25 mouse cellular contexts compared by ENCODE assay signal in the genomic region with DNA sequence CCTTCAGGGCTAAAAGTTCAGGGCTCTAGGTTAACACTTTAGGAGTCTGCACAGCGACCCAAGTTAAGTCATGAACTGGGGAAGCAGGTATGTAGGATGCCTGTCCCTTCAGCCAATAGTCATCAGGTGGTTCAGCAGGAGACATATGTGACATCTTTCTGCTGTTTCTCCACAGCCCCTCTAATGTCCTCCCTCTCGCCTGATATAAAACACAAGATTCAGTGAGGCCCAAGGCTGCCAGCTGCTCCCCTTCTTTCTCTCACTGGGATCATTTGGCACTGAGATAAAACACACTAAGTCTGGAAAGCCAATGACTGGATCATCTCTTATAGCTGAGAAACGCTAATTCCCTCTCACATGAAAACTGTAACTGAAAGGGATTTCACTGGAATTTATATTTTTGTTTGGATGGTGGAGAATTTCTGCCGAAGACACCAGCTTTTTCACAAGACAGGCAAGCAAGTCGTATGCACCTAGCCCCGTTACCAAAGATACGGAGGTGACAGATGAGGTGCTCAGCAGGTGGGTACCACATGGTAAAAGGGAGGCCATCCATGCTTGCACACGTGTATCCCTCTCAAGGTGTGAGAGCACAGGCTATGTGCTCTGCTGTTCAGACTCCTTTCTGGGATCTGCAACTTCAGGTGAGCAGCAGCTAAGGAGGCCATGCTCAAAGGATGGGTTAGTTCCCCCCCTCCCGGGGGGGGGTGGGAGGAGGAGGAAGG. TPM values are rescaled to one million over a fixed set of nuclear protein-coding genes. Genes with fewer than 3 reads are reported as not detected.
DNase-seq lines count a peak whose midpoint lies in the region; ATAC-seq and TF ChIP-seq lines count a peak whose summit lies in the region.
"Had no signal": no experiment of that assay in that cellular context is flagged by ENCODE, and none has a peak within 500 bp of the region (broad histone marks: within the 10 kb centered on the region; RNA-seq: fewer than 3 reads in every experiment).

No protein-coding gene starts in this region.

- no peaks in the 10 kb centered on the region for H3K27me3 ChIP-seq in midbrain, embryonic 11.5 days (ENCODE audit: control insufficient read depth, insufficient read depth, low read length)
- no peaks in the 10 kb centered on the region for H3K27me3 ChIP-seq in midbrain, embryonic 14.5 days (ENCODE audit: control insufficient read depth, insufficient read depth, low read length)
- H3K27me3 ChIP-seq in cerebellum, adult 2 months (ENCODE audit: control insufficient read depth, insufficient read depth, low read length), result no peaks in the 10 kb centered on the region
- H3K27me3 ChIP-seq: heart, embryonic 15.5 days; hindbrain, embryonic 12.5 days; neural tube, embryonic 13.5 days had no signal

- no peak for ATAC-seq in midbrain, embryonic 11.5 days (ENCODE audit: low FRiP score)
- ATAC-seq in midbrain, embryonic 14.5 days (ENCODE audit: low FRiP score, low TSS enrichment), result no peak
- ATAC-seq: activated CD4-positive, CD25-positive, alpha-beta regulatory T cell, adult 4 months; forebrain, embryonic 14.5 days; intestine, postnatal 0 days had no signal

- H3K9ac ChIP-seq in midbrain, embryonic 11.5 days (ENCODE audit: low read length), result no peak overlapping the region
- no peak overlapping the region for H3K9ac ChIP-seq in midbrain, embryonic 14.5 days (replicated peaks; ENCODE audit: low read length)
- H3K9ac ChIP-seq: heart, embryonic 15.5 days; hindbrain, embryonic 12.5 days; liver, embryonic 14.5 days; lung, embryonic 14.5 days; neural tube, embryonic 13.5 days had no signal

- no peak overlapping the region for H3K4me2 ChIP-seq in midbrain, embryonic 11.5 days
- no peak overlapping the region for H3K4me2 ChIP-seq in midbrain, embryonic 14.5 days (ENCODE audit: low read length)
- H3K4me2 ChIP-seq: heart, embryonic 15.5 days; hindbrain, embryonic 12.5 days; lung, embryonic 14.5 days; neural tube, embryonic 13.5 days had no signal

- no peak overlapping the region for H3K27ac ChIP-seq in midbrain, embryonic 11.5 days (ENCODE audit: low read depth, low read length)
- H3K27ac ChIP-seq in midbrain, embryonic 14.5 days (replicated peaks; ENCODE audit: low read depth, low read length), result no peak overlapping the region
- H3K27ac ChIP-seq in cerebellum, adult 2 months (ENCODE audit: insufficient read depth, low read length), result no peak overlapping the region
- H3K27ac ChIP-seq: heart, embryonic 10.5 days; heart, embryonic 15.5 days; hindbrain, embryonic 12.5 days; liver, embryonic 14.5 days; neural tube, embryonic 13.5 days had no signal

- TF ChIP-seq CTCF in cerebellum, adult 2 months (IDR thresholded peaks at IDR 0.05; ENCODE audit: borderline replicate concordance, insufficient read depth, low read depth, low read length), result no peak

- 83% methylated on average over 9 of the region's 9 CpGs for WGBS in midbrain, embryonic 11.5 days
- 85% methylated on average over 9 of the region's 9 CpGs for WGBS in midbrain, embryonic 14.5 days
- WGBS in cerebellum, adult 2 months, result 28% methylated on average over 9 of the region's 9 CpGs

- DNase-seq in midbrain, embryonic 11.5 days (ENCODE audit: low spot score, missing footprints), result peak; percentile 56
- no peak for DNase-seq in midbrain, embryonic 14.5 days
- DNase-seq in cerebellum, adult 2 months, result peak; percentile 42 to 54
- DNase-seq in cerebellum, postnatal 10 days, result peak; percentile 80
- no peak for DNase-seq in heart, postnatal 4 days
- no peak for DNase-seq in layer of hippocampus, postnatal 36 days
- DNase-seq: adrenal gland, adult 2 months; adrenal gland, postnatal 36 days; B cell, adult 2 months; gastrocnemius, postnatal 25 days; heart, adult 11 months; kidney, postnatal 14 days; liver; lung, embryonic 14.5 days; lung, postnatal 14 days; thymus, adult 2 months; thymus, postnatal 36 days had no signal

- no peaks in the 10 kb centered on the region for H3K36me3 ChIP-seq in midbrain, embryonic 11.5 days (ENCODE audit: control insufficient read depth, insufficient read depth, low read length)
- H3K36me3 ChIP-seq in midbrain, embryonic 14.5 days (ENCODE audit: control insufficient read depth, insufficient read depth, low read length), result no peaks in the 10 kb centered on the region
- H3K36me3 ChIP-seq: heart, embryonic 10.5 days; heart, embryonic 15.5 days; hindbrain, embryonic 12.5 days; neural tube, embryonic 13.5 days had no signal

- H3K4me1 ChIP-seq in midbrain, embryonic 11.5 days (ENCODE audit: control insufficient read depth, insufficient read depth, low read length), result no peaks in the 10 kb centered on the region
- no peaks in the 10 kb centered on the region for H3K4me1 ChIP-seq in midbrain, embryonic 14.5 days (ENCODE audit: control insufficient read depth, insufficient read depth, low read length)
- 0 out of 2 replicates have a peak, but pooled peaks cover 6% of the 10 kb centered on the region for H3K4me1 ChIP-seq in cerebellum, adult 2 months (ENCODE audit: control insufficient read depth, insufficient read depth, low read length)
- H3K4me1 ChIP-seq: heart, embryonic 10.5 days; heart, embryonic 15.5 days; hindbrain, embryonic 12.5 days; neural tube, embryonic 13.5 days had no signal

- no peaks in the 10 kb centered on the region for H3K9me3 ChIP-seq in midbrain, embryonic 11.5 days (ENCODE audit: control insufficient read depth, low read length)
- H3K9me3 ChIP-seq in midbrain, embryonic 14.5 days (ENCODE audit: control insufficient read depth, low read length), result no peaks in the 10 kb centered on the region
- H3K9me3 ChIP-seq: heart, embryonic 10.5 days; heart, embryonic 15.5 days; hindbrain, embryonic 12.5 days; neural tube, embryonic 13.5 days had no signal

- H3K4me3 ChIP-seq in midbrain, embryonic 11.5 days (ENCODE audit: low read depth, low read length), result no peak overlapping the region
- no peak overlapping the region for H3K4me3 ChIP-seq in midbrain, embryonic 14.5 days (replicated peaks; ENCODE audit: low read depth, low read length)
- no peak overlapping the region for H3K4me3 ChIP-seq in cerebellum, adult 2 months (replicated peaks; ENCODE audit: insufficient read depth, low read depth, low read length)
- H3K4me3 ChIP-seq: heart, embryonic 10.5 days; heart, embryonic 15.5 days; hindbrain, embryonic 12.5 days; neural tube, embryonic 13.5 days had no signal

- no peak for TF ChIP-seq POLR2A in cerebellum, adult 2 months (IDR thresholded peaks at IDR 0.05; ENCODE audit: borderline replicate concordance, insufficient read depth, low read length)

RNA-seq across cellular contexts. Expression of a gene that starts 27.1 kb away (rescaled TPM):
- polyA plus RNA-seq in midbrain, embryonic 11.5 days (2014; fragmentation: Nextera tagmentation; extraction: Ambion mirVana), result 40.8 and 45.5 TPM in 2 replicates
- polyA plus RNA-seq in midbrain, embryonic 14.5 days (2014; fragmentation: Nextera tagmentation; extraction: Ambion mirVana), result 25.2 TPM in 2 replicates
- polyA plus RNA-seq in cerebellum, adult 2 months (2012; rRNA removed), result 27.9 and 30.0 TPM in 2 replicates
- total RNA-seq in heart, postnatal 4 days (2021), result 10 to 100 TPM; 31.2 to 34.6 TPM
- 10 to 100 TPM; 22.2 to 23.5 TPM for total RNA-seq in layer of hippocampus, postnatal 36 days (2021)

RNA-seq across cellular contexts. Expression of a gene that starts 56.3 kb away (rescaled TPM):
- 1.1 and 1.3 TPM in 2 replicates for polyA plus RNA-seq in midbrain, embryonic 11.5 days (2014; fragmentation: Nextera tagmentation; extraction: Ambion mirVana)
- polyA plus RNA-seq in midbrain, embryonic 14.5 days (2014; fragmentation: Nextera tagmentation; extraction: Ambion mirVana), result 1.3 and 2.3 TPM in 2 replicates
- polyA plus RNA-seq in cerebellum, adult 2 months (2012; rRNA removed), result 0.47 and 0.59 TPM in 2 replicates
- total RNA-seq in heart, postnatal 4 days (2021), result under 1 TPM; 0.34 to 0.79 TPM
- total RNA-seq in layer of hippocampus, postnatal 36 days (2021), result 1 to 10 TPM; 2.9 to 3.9 TPM
- polyA plus RNA-seq: activated CD4-positive, CD25-positive, alpha-beta regulatory T cell, adult 4 months had no signal

Comparison
In these comparisons a context has a peak if more than half of its experiments do, and no peak if none do; other contexts are left out.
1. DNase-seq: peak in midbrain, embryonic 11.5 days (single experiment), cerebellum, adult 2 months (2 of 2) and cerebellum, postnatal 10 days (2 of 2); none in midbrain, embryonic 14.5 days (single experiment), heart, postnatal 4 days (single experiment) and layer of hippocampus, postnatal 36 days (0 of 2).